15 mouse cellular contexts compared by ENCODE assay signal in the genomic region with DNA sequence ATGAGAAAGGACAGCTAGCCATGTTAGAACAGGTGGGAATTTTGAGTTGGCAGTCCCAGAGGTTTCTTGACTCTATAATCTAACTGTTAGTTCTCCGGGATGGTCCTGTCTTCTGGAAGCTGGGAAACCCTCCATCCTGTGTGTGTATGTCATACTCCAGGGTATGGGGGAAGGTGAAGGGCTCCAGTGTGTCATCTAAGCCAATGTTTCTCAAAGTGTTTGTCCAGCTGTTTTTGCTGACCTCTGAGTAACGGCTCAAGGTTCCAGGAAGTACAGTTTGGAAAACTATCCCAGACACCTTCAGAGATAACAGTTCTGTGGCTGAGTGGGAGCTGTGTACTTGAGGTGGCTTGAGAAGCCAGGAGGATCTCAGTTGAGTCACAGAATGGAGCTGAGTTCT.
"Had no signal": no experiment of that assay in that cellular context is flagged by ENCODE, and none has a peak within 500 bp of the region (broad histone marks: within the 10 kb centered on the region; RNA-seq: fewer than 3 reads in every experiment).

No protein-coding gene starts in this region.

- H3K4me2 ChIP-seq: neural tube, embryonic 15.5 days; stomach, embryonic 15.5 days had no signal

- H3K9ac ChIP-seq: neural tube, embryonic 15.5 days; stomach, embryonic 15.5 days had no signal

- DNase-seq: retina, postnatal 1 day; right cerebral cortex, adult 18-20 months; right cerebral cortex, postnatal 14 days; right cerebral cortex, postnatal 25 days; right cerebral cortex, postnatal 4 days; spleen, adult 18-20 months; thymus, adult 18-20 months; thymus, adult 2 months; thymus, postnatal 14 days; thymus, postnatal 25 days; thymus, postnatal 36 days; thymus, postnatal 4 days had no signal

- H3K4me1 ChIP-seq: stomach, embryonic 15.5 days had no signal

- H3K27me3 ChIP-seq: neural tube, embryonic 15.5 days; stomach, embryonic 15.5 days had no signal

- H3K27ac ChIP-seq: neural tube, embryonic 15.5 days; stomach, embryonic 15.5 days; stomach, postnatal 0 days had no signal

- H3K9me3 ChIP-seq: neural tube, embryonic 15.5 days; stomach, embryonic 15.5 days had no signal

- H3K4me3 ChIP-seq: neural tube, embryonic 15.5 days; stomach, embryonic 15.5 days had no signal

- H3K36me3 ChIP-seq: stomach, embryonic 15.5 days had no signal
